Mouse (Mus musculus): ENCODE measurements around the gene Kcnd3. TPM values are rescaled to one million over a fixed set of nuclear protein-coding genes. Genes with fewer than 3 reads are reported as not detected.

The Kcnd3 gene
- polyA plus RNA-seq, 1 experiment from 2014 or later = 0.93 TPM

DNA sequence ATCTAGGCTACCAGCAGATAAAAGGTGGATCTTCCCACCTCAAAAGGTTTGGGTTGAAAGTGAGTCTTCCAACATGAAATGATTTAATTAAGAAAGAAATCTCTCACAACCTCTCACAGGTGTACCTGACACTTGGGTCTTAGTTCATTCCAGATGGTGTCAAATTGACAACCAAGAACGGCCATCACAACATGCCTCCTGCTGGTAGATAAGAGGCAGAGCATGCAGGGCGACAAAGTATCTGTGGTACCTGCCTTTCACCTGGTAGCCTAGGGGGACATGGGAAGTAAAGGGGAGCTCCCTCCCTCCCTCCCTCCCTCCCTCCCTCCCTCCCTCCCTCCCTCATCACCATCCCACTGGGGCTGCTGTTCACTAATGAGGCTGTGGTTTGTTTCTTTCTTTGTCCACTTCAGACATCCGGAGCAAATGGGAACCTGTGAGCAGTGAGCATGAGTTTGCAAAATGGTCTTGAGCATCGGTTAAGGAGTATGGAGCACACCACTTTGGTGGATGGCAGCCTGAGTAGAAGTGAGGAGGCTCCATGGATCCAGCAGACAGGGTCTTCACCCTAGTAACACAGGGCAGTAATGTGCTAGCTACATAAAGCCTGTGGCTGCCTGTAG, 11.1 kb upstream of the Kcnd3 start:
- Histone ChIP-seq H3K9me3 (ENCODE audit: control insufficient read depth, low read length) (no peaks in the 10 kb centered on the region), H3K9ac (ENCODE audit: low read depth, low read length) (no peak overlapping the region), H3K4me2 (ENCODE audit: low read depth, low read length) (no peak overlapping the region), H3K4me1 (ENCODE audit: control insufficient read depth, insufficient read depth, low read length) (no peaks in the 10 kb centered on the region), H3K36me3 (ENCODE audit: control insufficient read depth, insufficient read depth, low read length) (no peaks in the 10 kb centered on the region), H3K4me3 (ENCODE audit: low read depth, low read length) (no peak overlapping the region), H3K27ac (replicated peaks; ENCODE audit: low read depth, low read length) (no peak overlapping the region), H3K27me3 (replicated peaks; ENCODE audit: control insufficient read depth, insufficient read depth, low read length) (no peaks in the 10 kb centered on the region)
- ATAC-seq (ENCODE audit: low read depth) = no peak
- DNase-seq (ENCODE audit: low spot score) = no peak
- 62% methylated on average over 4 of the region's 4 CpGs for WGBS

DNA sequence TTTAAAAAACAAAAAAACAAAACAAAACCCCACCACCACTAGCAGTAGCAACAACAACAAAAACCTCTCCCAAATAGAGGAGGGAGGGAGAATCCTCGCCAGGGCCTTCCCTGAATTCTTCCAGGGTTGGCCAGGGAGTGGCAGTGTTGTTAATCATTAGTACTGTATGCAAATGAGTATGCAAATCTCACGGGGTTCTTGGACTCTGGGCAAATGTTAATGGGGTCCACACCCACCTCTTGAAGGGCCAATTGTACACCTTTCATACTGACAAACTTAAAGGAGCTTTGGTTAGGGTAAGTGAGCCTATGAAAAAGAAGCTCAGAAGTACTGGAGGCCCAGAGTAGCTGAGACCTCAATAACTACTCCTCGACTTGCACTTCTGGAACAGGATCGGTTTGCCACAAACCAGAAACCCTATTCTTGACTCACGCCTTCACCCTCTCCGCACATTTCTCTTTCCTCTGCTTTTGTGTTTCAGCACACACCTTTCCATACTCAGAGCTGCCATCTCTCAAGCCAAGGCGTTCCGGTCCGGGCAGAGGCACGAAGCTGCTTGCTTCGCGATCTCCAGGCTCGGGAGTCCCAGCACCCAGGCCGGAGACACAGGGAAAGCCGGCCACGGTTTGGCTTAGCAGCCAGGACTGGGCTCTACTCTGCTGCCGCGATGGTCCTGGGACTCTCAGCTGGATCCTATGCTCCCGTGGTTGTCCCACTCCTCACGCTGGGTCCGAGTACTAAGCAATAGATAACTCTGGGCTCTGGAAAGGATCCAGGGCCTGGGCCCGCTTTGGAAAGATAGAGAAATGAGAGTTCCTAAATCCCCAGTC, 1.3 kb upstream of the Kcnd3 start:
- peaks cover 65% of the 10 kb centered on the region for H3K27me3 ChIP-seq (replicated peaks; ENCODE audit: control insufficient read depth, insufficient read depth, low read length)
- no peak overlapping the region for H3K27ac ChIP-seq (replicated peaks; ENCODE audit: low read depth, low read length)
- H3K36me3 ChIP-seq (ENCODE audit: control insufficient read depth, insufficient read depth, low read length) = no peaks in the 10 kb centered on the region
- H3K4me1 ChIP-seq (ENCODE audit: control insufficient read depth, insufficient read depth, low read length) = no peaks in the 10 kb centered on the region
- 2% methylated on average over 22 of the region's 22 CpGs for WGBS
- peak overlapping the region; percentile 100 for H3K4me2 ChIP-seq (ENCODE audit: low read depth, low read length)
- peak overlapping the region; percentile 62 for H3K4me3 ChIP-seq (ENCODE audit: low read depth, low read length)
- peak; percentile 51 for DNase-seq (ENCODE audit: low spot score)
- H3K9me3 ChIP-seq (ENCODE audit: control insufficient read depth, low read length) = no peaks in the 10 kb centered on the region
- 0 out of 2 replicates have a peak overlapping the region, but pooled peaks have one; percentile 67 for H3K9ac ChIP-seq (ENCODE audit: low read depth, low read length)
- no peak for ATAC-seq (ENCODE audit: low read depth)

DNA sequence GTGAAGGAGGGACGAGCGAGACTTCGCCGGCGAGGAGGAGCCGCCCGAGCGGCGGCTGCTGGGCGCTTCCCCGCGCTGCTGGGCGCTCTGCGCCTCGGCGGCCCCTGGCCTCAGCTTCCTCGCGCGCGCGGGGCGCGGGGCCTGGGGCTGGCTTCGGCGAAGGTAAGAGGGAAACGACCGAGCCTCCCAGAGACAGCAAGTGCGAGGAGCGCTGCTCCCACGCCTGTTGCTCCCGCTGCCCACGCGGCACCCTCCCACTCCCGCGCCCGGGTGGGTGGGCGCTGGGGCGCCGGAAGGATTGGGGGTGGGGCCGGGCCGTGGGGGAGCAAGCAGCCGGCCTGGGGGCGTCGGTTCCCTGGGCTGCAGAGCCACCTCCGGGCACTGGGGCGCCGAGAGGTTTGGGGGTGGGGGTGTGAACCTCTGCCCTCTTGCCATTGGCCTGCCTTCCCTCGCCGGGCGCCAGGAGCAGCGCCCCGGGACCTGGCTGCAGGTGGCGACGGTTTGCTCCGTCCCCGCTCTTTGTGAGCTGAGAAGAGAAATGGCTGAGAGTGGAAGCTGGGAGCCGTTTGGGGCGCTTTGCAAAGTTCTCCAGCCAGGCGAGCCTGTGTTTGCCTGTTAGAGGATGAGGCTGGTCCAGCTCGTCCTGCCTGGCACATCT, 555 bp downstream of the Kcnd3 start:
- Histone ChIP-seq H3K4me3 (ENCODE audit: low read depth, low read length) (peak overlapping the region; percentile 62), H3K36me3 (ENCODE audit: control insufficient read depth, insufficient read depth, low read length) (no peaks in the 10 kb centered on the region), H3K9ac (ENCODE audit: low read depth, low read length) (peak overlapping the region; percentile 67), H3K4me1 (ENCODE audit: control insufficient read depth, insufficient read depth, low read length) (no peaks in the 10 kb centered on the region), H3K4me2 (ENCODE audit: low read depth, low read length) (peak overlapping the region; percentile 100), H3K27me3 (replicated peaks; ENCODE audit: control insufficient read depth, insufficient read depth, low read length) (peaks cover 68% of the 10 kb centered on the region), H3K9me3 (ENCODE audit: control insufficient read depth, low read length) (no peaks in the 10 kb centered on the region), H3K27ac (replicated peaks; ENCODE audit: low read depth, low read length) (no peak overlapping the region)
- ATAC-seq (ENCODE audit: low read depth) = peak; percentile 66
- peak; percentile 31 for DNase-seq (ENCODE audit: low spot score)
- WGBS = under 1% methylated on average over 15 of the region's 60 CpGs

DNA sequence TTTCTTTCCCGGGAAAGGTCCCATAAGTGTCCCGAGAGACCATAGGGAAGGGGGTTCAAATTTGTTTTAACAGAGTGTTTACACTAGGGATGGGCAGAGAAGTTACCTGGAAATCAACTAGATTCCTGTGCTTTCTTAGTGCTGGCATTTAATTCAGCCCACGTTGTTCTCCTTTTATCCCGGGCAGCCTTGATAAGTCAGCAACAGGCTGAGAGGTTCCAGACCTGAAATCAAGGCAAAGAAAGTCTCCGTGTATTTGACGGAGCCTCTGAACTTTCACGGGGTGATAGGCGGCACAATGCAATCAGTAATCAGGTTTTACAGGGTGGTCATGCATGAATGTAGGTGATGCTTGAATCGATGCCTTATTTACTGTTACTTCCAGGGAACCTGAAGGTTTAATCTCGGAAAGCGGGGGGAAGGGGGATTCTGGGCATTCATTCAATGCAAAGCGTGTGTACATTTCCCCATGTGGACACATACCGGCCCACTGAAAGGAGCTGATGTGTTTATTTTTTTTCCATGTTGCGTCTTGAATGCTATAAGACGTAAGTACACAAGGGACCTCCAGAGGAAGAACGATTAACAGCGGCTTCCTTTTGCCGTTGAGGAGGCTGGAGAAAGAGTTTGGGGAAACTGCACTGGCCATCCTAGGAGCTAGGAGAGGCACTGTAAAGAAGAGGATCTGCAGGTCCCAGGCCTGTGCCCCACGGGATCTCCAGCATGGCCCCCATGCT, 1.3 kb downstream of the Kcnd3 start:
- no peaks in the 10 kb centered on the region for H3K9me3 ChIP-seq (ENCODE audit: control insufficient read depth, low read length)
- H3K27me3 ChIP-seq (replicated peaks; ENCODE audit: control insufficient read depth, insufficient read depth, low read length) = peaks cover 68% of the 10 kb centered on the region
- no peaks in the 10 kb centered on the region for H3K4me1 ChIP-seq (ENCODE audit: control insufficient read depth, insufficient read depth, low read length)
- H3K9ac ChIP-seq (ENCODE audit: low read depth, low read length) = peak overlapping the region; percentile 67
- H3K4me2 ChIP-seq (ENCODE audit: low read depth, low read length) = peak overlapping the region; percentile 100
- ATAC-seq (ENCODE audit: low read depth) (no peak), DNase-seq (ENCODE audit: low spot score) (peak; percentile 11)
- no peak overlapping the region for H3K27ac ChIP-seq (replicated peaks; ENCODE audit: low read depth, low read length)
- H3K36me3 ChIP-seq (ENCODE audit: control insufficient read depth, insufficient read depth, low read length) = no peaks in the 10 kb centered on the region
- WGBS = 3% methylated on average over 19 of the region's 19 CpGs
- H3K4me3 ChIP-seq (ENCODE audit: low read depth, low read length) = peak overlapping the region; percentile 62

DNA sequence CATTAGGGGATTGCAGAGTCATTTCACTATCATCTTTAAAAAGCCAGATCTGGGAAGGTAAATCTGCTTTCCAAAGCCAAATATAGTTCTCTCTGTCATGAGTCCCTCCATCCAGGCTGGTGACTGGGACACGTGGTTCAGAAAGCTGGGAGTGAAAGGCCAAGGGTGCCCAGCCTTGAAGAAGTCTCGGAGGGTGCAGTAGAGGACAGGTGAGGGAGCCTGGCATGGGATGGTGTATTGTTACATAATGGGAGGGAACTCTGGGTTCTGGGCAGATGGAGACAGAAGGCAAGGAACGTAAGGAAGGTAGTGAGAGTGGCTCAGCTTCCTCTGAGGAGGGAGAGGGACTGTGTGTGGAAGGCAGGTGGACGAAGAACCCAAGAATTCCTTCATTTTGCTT, 5.5 kb downstream of the Kcnd3 start:
- H3K9me3 ChIP-seq (ENCODE audit: control insufficient read depth, low read length) = no peaks in the 10 kb centered on the region
- WGBS = 74% methylated on average over 4 of the region's 4 CpGs
- H3K4me2 ChIP-seq (ENCODE audit: low read depth, low read length) = no peak overlapping the region
- ATAC-seq (ENCODE audit: low read depth) = no peak
- H3K27ac ChIP-seq (replicated peaks; ENCODE audit: low read depth, low read length) = no peak overlapping the region
- H3K4me3 ChIP-seq (ENCODE audit: low read depth, low read length) = no peak overlapping the region
- peaks cover 31% of the 10 kb centered on the region for H3K27me3 ChIP-seq (replicated peaks; ENCODE audit: control insufficient read depth, insufficient read depth, low read length)
- H3K9ac ChIP-seq (ENCODE audit: low read depth, low read length) = no peak overlapping the region
- H3K4me1 ChIP-seq (ENCODE audit: control insufficient read depth, insufficient read depth, low read length) = no peaks in the 10 kb centered on the region
- H3K36me3 ChIP-seq (ENCODE audit: control insufficient read depth, insufficient read depth, low read length) = no peaks in the 10 kb centered on the region
- no peak for DNase-seq (ENCODE audit: low spot score)

DNA sequence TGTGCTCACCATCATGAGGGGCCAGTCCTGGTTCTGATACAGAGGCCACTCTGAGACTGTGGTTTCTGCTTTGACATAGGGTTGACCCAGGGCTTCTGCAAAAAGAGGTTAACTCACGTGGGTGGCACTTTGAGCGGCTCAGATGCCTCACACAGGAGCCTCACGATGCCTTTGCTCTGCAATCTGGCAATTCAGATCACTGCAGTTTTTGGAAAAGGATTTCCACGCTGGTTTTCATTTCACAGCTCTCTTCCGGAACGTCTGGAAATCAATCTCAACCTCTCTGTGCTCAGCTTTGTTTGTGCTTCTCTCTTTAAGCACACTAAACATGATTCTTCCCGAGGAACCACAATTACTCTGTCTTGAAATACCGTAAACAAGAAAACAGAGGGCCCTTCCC, 14.4 kb downstream of the Kcnd3 start:
- H3K9ac ChIP-seq (ENCODE audit: low read depth, low read length) = no peak overlapping the region
- H3K4me2 ChIP-seq (ENCODE audit: low read depth, low read length) = no peak overlapping the region
- no peaks in the 10 kb centered on the region for H3K27me3 ChIP-seq (replicated peaks; ENCODE audit: control insufficient read depth, insufficient read depth, low read length)
- 63% methylated on average over 8 of the region's 8 CpGs for WGBS
- no peaks in the 10 kb centered on the region for H3K9me3 ChIP-seq (ENCODE audit: control insufficient read depth, low read length)
- ATAC-seq (ENCODE audit: low read depth) (no peak), DNase-seq (ENCODE audit: low spot score) (no peak)
- H3K36me3 ChIP-seq (ENCODE audit: control insufficient read depth, insufficient read depth, low read length) = no peaks in the 10 kb centered on the region
- H3K4me1 ChIP-seq (ENCODE audit: control insufficient read depth, insufficient read depth, low read length) = no peaks in the 10 kb centered on the region
- H3K27ac ChIP-seq (replicated peaks; ENCODE audit: low read depth, low read length) = no peak overlapping the region
- H3K4me3 ChIP-seq (ENCODE audit: low read depth, low read length) = no peak overlapping the region

DNA sequence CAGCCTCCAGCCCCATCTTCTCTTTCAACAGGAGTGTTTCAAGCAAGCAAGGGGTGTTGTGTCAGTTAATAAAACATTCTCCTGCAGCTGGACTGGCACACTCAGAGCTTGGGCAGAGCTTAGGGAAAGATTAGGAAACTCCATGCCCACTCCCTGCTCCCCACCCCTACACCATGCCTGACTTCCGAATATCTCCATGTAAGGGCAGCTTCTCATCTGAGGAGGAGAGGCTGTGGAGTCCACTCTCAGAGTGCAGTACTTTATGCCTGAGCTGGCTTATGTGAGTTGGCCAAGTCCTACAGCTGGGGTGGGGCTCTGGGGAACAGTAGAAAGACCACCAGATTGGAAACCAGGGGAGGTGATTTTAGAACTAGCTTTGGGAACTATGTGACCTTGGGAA, 20.4 kb downstream of the Kcnd3 start:
- no peaks in the 10 kb centered on the region for H3K27me3 ChIP-seq (replicated peaks; ENCODE audit: control insufficient read depth, insufficient read depth, low read length)
- no peaks in the 10 kb centered on the region for H3K9me3 ChIP-seq (ENCODE audit: control insufficient read depth, low read length)
- DNase-seq (ENCODE audit: low spot score) = no peak
- no peak overlapping the region for H3K4me2 ChIP-seq (ENCODE audit: low read depth, low read length)
- no peak overlapping the region for H3K27ac ChIP-seq (replicated peaks; ENCODE audit: low read depth, low read length)
- no peak overlapping the region for H3K9ac ChIP-seq (ENCODE audit: low read depth, low read length)
- no peaks in the 10 kb centered on the region for H3K36me3 ChIP-seq (ENCODE audit: control insufficient read depth, insufficient read depth, low read length)
- no peak for ATAC-seq (ENCODE audit: low read depth)
- no peak overlapping the region for H3K4me3 ChIP-seq (ENCODE audit: low read depth, low read length)
- no peaks in the 10 kb centered on the region for H3K4me1 ChIP-seq (ENCODE audit: control insufficient read depth, insufficient read depth, low read length)
- WGBS = 77% methylated on average over 1 of the region's 1 CpGs

DNA sequence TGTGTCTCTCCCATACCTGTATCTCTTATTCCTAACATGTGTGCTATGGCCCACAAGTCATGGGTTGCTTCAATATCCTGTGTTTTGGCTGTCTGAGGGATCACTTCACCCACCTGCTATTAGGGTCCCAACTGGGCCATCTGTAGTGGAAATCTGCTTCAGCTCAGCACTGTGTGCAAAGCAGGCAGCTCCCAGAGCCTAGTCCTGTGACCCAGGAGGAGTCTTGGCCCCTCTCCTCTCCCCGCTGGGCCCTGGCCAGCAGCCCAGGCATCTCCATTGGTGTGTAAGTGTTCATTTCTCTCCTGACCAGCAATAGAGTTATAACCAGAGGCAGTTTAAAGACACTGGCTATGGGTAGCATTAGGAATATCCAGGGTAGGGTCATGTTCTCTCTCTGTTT, 24.3 kb downstream of the Kcnd3 start:
- WGBS = 100% methylated on average over 1 of the region's 1 CpGs
- no peak overlapping the region for H3K4me2 ChIP-seq (ENCODE audit: low read depth, low read length)
- no peaks in the 10 kb centered on the region for H3K36me3 ChIP-seq (ENCODE audit: control insufficient read depth, insufficient read depth, low read length)
- no peak for ATAC-seq (ENCODE audit: low read depth)
- no peak overlapping the region for H3K27ac ChIP-seq (replicated peaks; ENCODE audit: low read depth, low read length)
- no peaks in the 10 kb centered on the region for H3K4me1 ChIP-seq (ENCODE audit: control insufficient read depth, insufficient read depth, low read length)
- no peak overlapping the region for H3K4me3 ChIP-seq (ENCODE audit: low read depth, low read length)
- no peak overlapping the region for H3K9ac ChIP-seq (ENCODE audit: low read depth, low read length)
- no peaks in the 10 kb centered on the region for H3K27me3 ChIP-seq (replicated peaks; ENCODE audit: control insufficient read depth, insufficient read depth, low read length)
- no peak for DNase-seq (ENCODE audit: low spot score)
- no peaks in the 10 kb centered on the region for H3K9me3 ChIP-seq (ENCODE audit: control insufficient read depth, low read length)

All from embryonic facial prominence, embryonic 14.5 days (tissue).